Mouse (Mus musculus) T-helper 1 cell (primary cell): Measurements from ENCODE around the gene Hlcs.

Source experiments
- in situ Hi-C: fragments of 300-600 bp; cut with MboI, MseI; formaldehyde crosslinking; loops from one replicate; pipeline ENCODE4 v1.15.1; 2025; ENCODE audit warnings: high pct_unique_total_duplicates

Gene Hlcs

DNA sequence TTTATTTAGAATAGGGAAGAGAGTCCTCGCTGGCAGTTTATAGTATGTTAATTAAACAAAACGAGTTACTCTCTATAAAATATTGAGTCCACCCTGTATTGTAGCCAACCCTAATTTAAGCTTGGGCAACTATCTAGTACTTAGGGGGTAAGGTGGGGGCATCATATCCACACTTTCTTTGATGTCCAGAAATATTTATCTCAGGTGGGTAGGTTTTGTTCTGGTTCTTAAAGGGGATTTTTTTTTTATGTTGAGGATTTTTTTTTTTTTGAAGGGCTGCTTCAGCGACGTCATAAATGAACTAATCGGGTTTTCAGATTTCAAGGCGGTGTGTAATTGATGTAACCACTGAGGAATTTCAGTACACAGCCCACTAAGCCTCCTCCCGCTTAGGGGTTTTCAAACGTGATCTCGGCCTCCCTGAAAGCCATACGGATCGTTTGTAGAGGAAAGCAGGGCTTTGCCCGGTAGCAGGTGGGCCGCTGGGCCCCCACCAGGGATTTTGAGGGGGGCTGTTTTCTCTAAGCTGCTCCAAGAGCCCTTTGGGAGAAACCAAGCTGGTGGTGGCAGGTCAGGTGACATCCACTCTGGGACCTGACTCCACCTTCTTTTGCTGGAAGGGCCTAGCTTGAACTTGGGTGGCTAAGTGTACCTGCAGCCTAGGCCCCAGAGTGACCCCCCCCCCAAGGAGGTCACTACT, 233.4 kb downstream of the Hlcs start:
- in situ Hi-C loops: loop anchor here (10.0 kb wide), 1 partner anchor 1095 kb away; no protein-coding TSS in a partner anchor

DNA sequence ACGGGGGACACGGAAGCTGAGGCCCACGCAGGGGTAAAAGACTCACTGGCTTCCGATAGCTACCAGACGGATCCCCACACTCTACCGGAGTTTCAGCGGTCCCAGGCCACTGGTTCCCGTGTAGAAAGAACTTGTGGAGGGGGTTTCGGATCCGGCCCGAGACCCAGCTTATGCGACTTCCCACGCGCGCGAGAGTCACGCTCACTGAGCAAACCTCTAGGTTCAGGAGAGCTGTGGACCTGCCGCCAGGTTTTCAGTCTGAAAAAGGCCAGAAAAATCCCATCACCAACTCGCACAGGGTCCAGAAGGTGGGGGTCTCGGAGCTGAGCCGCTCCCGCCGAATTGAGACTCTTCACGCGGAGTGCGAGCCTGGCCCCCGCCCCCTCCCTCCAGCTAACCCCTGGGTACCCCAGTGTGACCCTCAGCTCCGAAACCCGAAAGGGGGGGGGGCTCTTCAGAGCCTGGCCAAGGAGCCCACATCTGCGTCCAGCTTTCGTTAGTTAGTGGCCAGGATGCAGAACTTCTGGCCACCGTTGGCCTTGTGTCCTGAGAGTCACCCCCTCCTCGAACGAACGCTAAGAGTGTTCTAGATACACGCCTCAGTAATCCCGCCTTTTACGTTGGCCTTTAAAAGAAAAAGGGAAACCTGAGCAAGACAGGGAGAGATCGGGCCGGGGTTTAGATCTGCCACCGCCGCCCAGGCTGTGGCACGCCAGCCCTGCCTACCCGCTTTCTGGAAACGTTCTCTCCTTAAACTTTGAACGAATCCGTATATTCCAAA, 234.1 kb downstream of the Hlcs start:
- in situ Hi-C loops: no loop called here
